Mouse (Mus musculus): ENCODE data around the gene Ptprg. TPM values are rescaled to one million over a fixed set of nuclear protein-coding genes. Genes with fewer than 3 reads are reported as not detected.

The Ptprg gene
- polyA plus RNA-seq, 1 experiment: 12.1 TPM

DNA sequence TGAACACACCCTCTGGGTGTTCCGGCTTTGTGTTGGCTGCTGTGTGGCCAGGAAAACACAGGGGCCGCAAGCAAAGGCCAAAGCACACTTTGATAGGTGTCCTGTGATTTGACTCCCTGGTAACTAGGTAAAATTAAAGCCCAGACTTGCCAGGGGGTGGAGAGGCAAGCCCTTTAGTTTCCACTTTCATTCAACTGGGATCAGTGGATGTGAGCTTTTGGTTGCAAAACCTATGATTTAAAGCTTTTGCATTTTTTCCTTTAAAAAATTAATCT, 551.8 kb downstream of the Ptprg start:
- H3K4me1 ChIP-seq (ENCODE audit: control insufficient read depth, insufficient read depth, low read length): no peaks in the 10 kb centered on the region
- H3K27me3 ChIP-seq (ENCODE audit: control insufficient read depth, insufficient read depth, low read length): no peaks in the 10 kb centered on the region
- H3K27ac ChIP-seq (ENCODE audit: control insufficient read depth, insufficient read depth, low read depth, low read length): no peak overlapping the region
- no peak overlapping the region for H3K4me3 ChIP-seq (ENCODE audit: control insufficient read depth, low read depth, low read length)
- no peaks in the 10 kb centered on the region for H3K36me3 ChIP-seq (ENCODE audit: control insufficient read depth, insufficient read depth, low read length)
- TF ChIP-seq CTCF (IDR thresholded peaks at IDR 0.05; ENCODE audit: control insufficient read depth, insufficient read depth, insufficient replicate concordance, low read depth, low read length) (no peak), POLR2A (IDR thresholded peaks at IDR 0.05; ENCODE audit: control insufficient read depth, low read depth, low read length) (no peak)

DNA sequence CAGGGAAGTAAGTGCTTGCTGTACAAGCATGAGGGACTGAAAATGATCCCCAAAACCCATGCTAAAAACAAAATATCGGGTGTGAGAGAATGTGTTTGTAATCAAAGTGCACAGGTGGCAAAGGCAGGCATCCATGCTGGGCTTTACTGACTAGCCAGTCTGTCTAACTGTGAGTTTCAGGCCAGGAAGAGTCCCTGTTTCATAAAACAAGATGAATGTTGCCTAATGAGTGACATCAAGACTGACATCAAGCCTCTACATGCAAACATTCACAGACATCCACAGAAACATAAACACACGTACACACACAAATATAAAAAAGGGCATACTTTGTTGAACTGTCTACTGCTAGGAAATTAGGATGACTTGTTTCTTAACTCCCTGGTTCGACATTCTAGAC, 552.3 kb downstream of the Ptprg start:
- Histone ChIP-seq H3K4me1 (ENCODE audit: control insufficient read depth, insufficient read depth, low read length) (no peaks in the 10 kb centered on the region), H3K4me3 (ENCODE audit: control insufficient read depth, low read depth, low read length) (no peak overlapping the region), H3K27ac (ENCODE audit: control insufficient read depth, insufficient read depth, low read depth, low read length) (no peak overlapping the region), H3K36me3 (ENCODE audit: control insufficient read depth, insufficient read depth, low read length) (no peaks in the 10 kb centered on the region), H3K27me3 (ENCODE audit: control insufficient read depth, insufficient read depth, low read length) (no peaks in the 10 kb centered on the region)
- TF ChIP-seq CTCF (IDR thresholded peaks at IDR 0.05; ENCODE audit: control insufficient read depth, insufficient read depth, insufficient replicate concordance, low read depth, low read length) (no peak), POLR2A (IDR thresholded peaks at IDR 0.05; ENCODE audit: control insufficient read depth, low read depth, low read length) (no peak)

- Histone ChIP-seq H3K27ac (ENCODE audit: control insufficient read depth, insufficient read depth, low read depth, low read length) (no peak overlapping the region), H3K4me1 (ENCODE audit: control insufficient read depth, insufficient read depth, low read length) (no peaks in the 10 kb centered on the region), H3K36me3 (ENCODE audit: control insufficient read depth, insufficient read depth, low read length) (no peaks in the 10 kb centered on the region), H3K4me3 (ENCODE audit: control insufficient read depth, low read depth, low read length) (no peak overlapping the region), H3K27me3 (ENCODE audit: control insufficient read depth, insufficient read depth, low read length) (no peaks in the 10 kb centered on the region)
- TF ChIP-seq POLR2A (IDR thresholded peaks at IDR 0.05; ENCODE audit: control insufficient read depth, low read depth, low read length): no peak
- no peak for TF ChIP-seq CTCF (IDR thresholded peaks at IDR 0.05; ENCODE audit: control insufficient read depth, insufficient read depth, insufficient replicate concordance, low read depth, low read length)
Measured at GRCm38 (mm10) chr14:12107459-12107858, 554.1 kb downstream of the Ptprg start.

- TF ChIP-seq CTCF (IDR thresholded peaks at IDR 0.05; ENCODE audit: control insufficient read depth, insufficient read depth, insufficient replicate concordance, low read depth, low read length): no peak
- TF ChIP-seq POLR2A (IDR thresholded peaks at IDR 0.05; ENCODE audit: control insufficient read depth, low read depth, low read length): no peak
- no peaks in the 10 kb centered on the region for H3K36me3 ChIP-seq (ENCODE audit: control insufficient read depth, insufficient read depth, low read length)
- no peak overlapping the region for H3K27ac ChIP-seq (ENCODE audit: control insufficient read depth, insufficient read depth, low read depth, low read length)
Measured at GRCm38 (mm10) chr14:12107991-12108390, 554.7 kb downstream of the Ptprg start.

GRCm38 (mm10) chr14:12112548-12113011, 559.2 kb downstream of the Ptprg start:
- H3K4me3 ChIP-seq (ENCODE audit: control insufficient read depth, low read depth, low read length): no peak overlapping the region
- H3K4me1 ChIP-seq (ENCODE audit: control insufficient read depth, insufficient read depth, low read length): no peaks in the 10 kb centered on the region
- no peak overlapping the region for H3K27ac ChIP-seq (ENCODE audit: control insufficient read depth, insufficient read depth, low read depth, low read length)
- TF ChIP-seq CTCF (IDR thresholded peaks at IDR 0.05; ENCODE audit: control insufficient read depth, insufficient read depth, insufficient replicate concordance, low read depth, low read length): no peak
- TF ChIP-seq POLR2A (IDR thresholded peaks at IDR 0.05; ENCODE audit: control insufficient read depth, low read depth, low read length): no peak
- no peaks in the 10 kb centered on the region for H3K27me3 ChIP-seq (ENCODE audit: control insufficient read depth, insufficient read depth, low read length)
- H3K36me3 ChIP-seq (ENCODE audit: control insufficient read depth, insufficient read depth, low read length): no peaks in the 10 kb centered on the region

More at GRCm38 (mm10) chr14:12107991-12108390, 554.7 kb downstream of the Ptprg start:
- Histone ChIP-seq H3K4me1 (ENCODE audit: control insufficient read depth, insufficient read depth, low read length) (no peaks in the 10 kb centered on the region), H3K4me3 (ENCODE audit: control insufficient read depth, low read depth, low read length) (no peak overlapping the region), H3K27me3 (ENCODE audit: control insufficient read depth, insufficient read depth, low read length) (no peaks in the 10 kb centered on the region)

GRCm38 (mm10) chr14:12113326-12113725, 560.0 kb downstream of the Ptprg start:
- Histone ChIP-seq H3K27ac (ENCODE audit: control insufficient read depth, insufficient read depth, low read depth, low read length) (no peak overlapping the region), H3K4me1 (ENCODE audit: control insufficient read depth, insufficient read depth, low read length) (no peaks in the 10 kb centered on the region), H3K4me3 (ENCODE audit: control insufficient read depth, low read depth, low read length) (no peak overlapping the region), H3K36me3 (ENCODE audit: control insufficient read depth, insufficient read depth, low read length) (no peaks in the 10 kb centered on the region), H3K27me3 (ENCODE audit: control insufficient read depth, insufficient read depth, low read length) (no peaks in the 10 kb centered on the region)
- TF ChIP-seq CTCF (IDR thresholded peaks at IDR 0.05; ENCODE audit: control insufficient read depth, insufficient read depth, insufficient replicate concordance, low read depth, low read length) (no peak), POLR2A (IDR thresholded peaks at IDR 0.05; ENCODE audit: control insufficient read depth, low read depth, low read length) (no peak)

GRCm38 (mm10) chr14:12114016-12114415, 560.7 kb downstream of the Ptprg start:
- TF ChIP-seq CTCF (IDR thresholded peaks at IDR 0.05; ENCODE audit: control insufficient read depth, insufficient read depth, insufficient replicate concordance, low read depth, low read length): no peak
- no peak for TF ChIP-seq POLR2A (IDR thresholded peaks at IDR 0.05; ENCODE audit: control insufficient read depth, low read depth, low read length)
- Histone ChIP-seq H3K36me3 (ENCODE audit: control insufficient read depth, insufficient read depth, low read length) (no peaks in the 10 kb centered on the region), H3K4me3 (ENCODE audit: control insufficient read depth, low read depth, low read length) (no peak overlapping the region), H3K4me1 (ENCODE audit: control insufficient read depth, insufficient read depth, low read length) (no peaks in the 10 kb centered on the region), H3K27me3 (ENCODE audit: control insufficient read depth, insufficient read depth, low read length) (no peaks in the 10 kb centered on the region), H3K27ac (ENCODE audit: control insufficient read depth, insufficient read depth, low read depth, low read length) (no peak overlapping the region)

DNA sequence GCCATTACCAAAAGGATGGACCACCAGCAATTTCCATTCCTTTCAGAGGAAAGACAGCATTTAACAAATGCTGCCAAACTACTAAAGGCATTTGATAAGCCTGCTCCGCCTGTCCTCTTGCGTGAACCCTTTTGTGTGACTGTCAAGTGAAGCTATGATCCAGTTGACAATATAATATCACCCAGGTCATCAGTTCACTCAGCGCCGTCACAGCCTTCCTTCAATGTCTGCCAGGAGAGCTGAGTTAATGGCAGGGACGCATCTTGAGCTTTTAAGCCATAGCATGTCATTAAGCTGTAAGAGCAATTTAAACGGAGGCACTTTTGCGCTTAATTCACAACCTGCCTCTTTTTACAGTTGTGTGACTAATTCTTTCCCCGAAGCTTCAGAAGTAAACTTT, 565.9 kb downstream of the Ptprg start:
- H3K4me3 ChIP-seq (ENCODE audit: control insufficient read depth, low read depth, low read length): no peak overlapping the region

More for the DNA sequence above, 565.9 kb downstream of the Ptprg start:
- Histone ChIP-seq H3K36me3 (ENCODE audit: control insufficient read depth, insufficient read depth, low read length) (no peaks in the 10 kb centered on the region), H3K27ac (ENCODE audit: control insufficient read depth, insufficient read depth, low read depth, low read length) (no peak overlapping the region), H3K27me3 (ENCODE audit: control insufficient read depth, insufficient read depth, low read length) (no peaks in the 10 kb centered on the region), H3K4me1 (ENCODE audit: control insufficient read depth, insufficient read depth, low read length) (no peaks in the 10 kb centered on the region)
- TF ChIP-seq POLR2A (IDR thresholded peaks at IDR 0.05; ENCODE audit: control insufficient read depth, low read depth, low read length) (no peak), CTCF (IDR thresholded peaks at IDR 0.05; ENCODE audit: control insufficient read depth, insufficient read depth, insufficient replicate concordance, low read depth, low read length) (no peak)
